Mouse (Mus musculus) G1E (cell line): ENCODE results near the gene Sox14.

ENCODE experiments used
- CTCF ChIP-seq: IDR thresholded peaks from 2 replicates; pipeline ENCODE4 v1.5.1; 2012; ENCODE audit warnings: low read depth, low read length, inconsistent platforms, mixed read lengths
- POLR2AphosphoS5 ChIP-seq: IDR thresholded peaks from 2 replicates; pipeline ENCODE4 v1.6.1; 2012; ENCODE audit warnings: low read depth, low read length, inconsistent platforms; ENCODE audit not compliant: insufficient replicate concordance

- TF ChIP-seq CTCF, result no peak
- TF ChIP-seq POLR2AphosphoS5, result no peak
Observed at GRCm38 (mm10) chr9:99836707-99837106, 39.3 kb downstream of the Sox14 start.
